Mouse (Mus musculus) colon, adult 2 months (tissue): ENCODE results near the gene Olfr739. TPM values are rescaled to one million over a fixed set of nuclear protein-coding genes. Genes with fewer than 3 reads are reported as not detected.

ENCODE experiments used
- polyA plus RNA-seq: library from polyadenylated mRNA; depleted of rRNA; stranded (reverse); fragments of >200 nt; gene quantifications from 2 replicates; pipeline ENCODE4 v1.2.3, GENCODE M21; 2012; rRNA removed

The Olfr739 gene
- not detected in 2 replicates for polyA plus RNA-seq

DNA sequence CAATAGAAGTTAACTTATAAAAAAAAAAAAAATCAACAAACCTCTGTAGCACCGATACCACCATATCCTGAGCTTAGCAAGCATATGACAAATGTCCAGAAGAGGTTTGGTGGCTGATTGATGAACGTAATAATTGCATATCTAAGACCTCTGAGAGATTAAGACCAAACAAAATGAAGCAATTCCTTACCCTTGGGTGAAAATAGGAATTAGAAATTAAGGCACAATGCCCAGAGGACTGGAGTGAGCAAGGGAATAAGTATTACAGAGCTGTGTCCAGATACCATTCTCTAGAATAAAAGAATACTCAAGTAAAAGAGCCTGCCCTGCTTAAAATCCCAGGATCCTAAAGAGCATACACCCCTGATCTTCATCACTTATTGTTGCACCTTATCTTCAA lies at the start of gene Olfr739:
TSS of gene Olfr739 (plus strand) at position 301 of the 400 bp plus-strand sequence.

GRCm38 (mm10) chr14:50380863-50381262 lies 37.6 kb upstream of the Olfr739 start, which contains the start of gene Olfr736:
TSS of gene Olfr736 (plus strand) at chr14:50381163.

DNA sequence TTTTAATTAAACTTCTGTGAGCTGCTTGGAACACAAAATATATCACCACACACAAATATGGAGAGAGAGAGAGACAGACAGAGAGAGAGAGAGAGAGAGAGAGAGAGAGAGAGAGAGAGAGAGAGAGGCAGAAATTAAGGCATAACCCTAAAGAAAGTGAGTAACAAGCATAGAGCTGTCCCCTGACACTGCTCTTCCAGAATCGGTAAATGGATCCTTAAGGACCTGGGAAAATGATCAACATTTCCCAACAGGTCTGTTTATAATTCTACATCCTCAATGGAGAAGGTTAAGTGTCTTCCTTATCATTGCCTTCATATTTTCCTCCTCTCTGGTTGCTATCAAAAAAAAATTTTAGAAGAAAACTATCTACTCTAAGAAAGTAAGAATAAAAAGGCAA lies 11.2 kb upstream of the Olfr739 start, which contains the start of gene Olfr738:
TSS of gene Olfr738 (plus strand) at position 301 of the 400 bp plus-strand sequence.

DNA sequence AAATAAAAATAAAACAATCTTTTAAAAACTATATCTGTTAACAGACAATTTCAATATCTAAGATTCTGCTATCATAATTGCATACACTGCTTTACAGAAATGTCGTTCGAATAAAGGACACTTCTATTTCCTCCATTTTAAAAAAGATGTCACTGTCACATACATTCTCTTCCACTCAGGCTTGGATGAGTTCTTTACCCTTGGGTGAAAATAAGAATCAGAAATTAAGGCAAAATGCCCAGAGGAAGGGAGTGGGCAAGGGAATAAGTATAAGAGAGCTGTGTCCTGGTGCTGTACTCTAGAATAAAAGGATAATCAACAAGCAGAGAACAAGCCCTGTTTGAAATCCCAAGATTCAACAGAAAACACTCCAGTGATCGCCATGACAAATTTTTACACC lies 26.8 kb downstream of the Olfr739 start, which contains the start of gene Olfr740:
TSS of gene Olfr740 (plus strand) at position 301 of the 400 bp plus-strand sequence.

DNA sequence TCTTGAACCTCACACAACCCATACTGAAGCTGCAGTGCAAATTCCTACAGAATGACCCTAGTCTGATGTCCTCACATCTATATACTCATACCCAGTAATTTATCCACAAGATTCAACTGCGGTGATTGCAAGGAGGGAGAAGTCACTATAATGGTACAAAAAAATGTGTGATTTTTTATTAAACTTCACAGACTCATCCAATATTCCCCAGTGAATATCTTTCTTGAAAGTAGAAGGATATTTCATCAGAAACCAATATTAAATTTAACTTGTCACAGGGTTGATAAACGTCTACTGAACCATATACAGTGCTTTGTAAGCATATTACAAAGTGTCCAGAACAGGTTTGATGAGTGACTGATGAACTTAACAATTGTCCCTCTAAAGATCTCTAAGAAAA lies 54.0 kb downstream of the Olfr739 start, which contains the start of gene Olfr741:
TSS of gene Olfr741 (plus strand) at position 301 of the 400 bp plus-strand sequence.

Other genes starting within 250 kb of the Olfr739 start
- not detected in 2 replicates for gene Olfr730, start 230.4 kb upstream of the Olfr739 start, polyA plus RNA-seq
- not detected in 2 replicates for gene Olfr731, start 176.8 kb upstream of the Olfr739 start, polyA plus RNA-seq
- gene Olfr732, start 134.4 kb upstream of the Olfr739 start, polyA plus RNA-seq = not detected in 2 replicates
- gene Olfr733, start 117.1 kb upstream of the Olfr739 start, polyA plus RNA-seq = not detected in 2 replicates
- not detected in 2 replicates for gene Olfr734, start 91.9 kb upstream of the Olfr739 start, polyA plus RNA-seq
- gene Olfr735, start 69.8 kb upstream of the Olfr739 start, polyA plus RNA-seq = not detected in 2 replicates
- gene Tlr11, start 60.7 kb upstream of the Olfr739 start, polyA plus RNA-seq = 0.14 and 0.21 TPM in 2 replicates
- not detected in 2 replicates for gene Olfr736, start 37.5 kb upstream of the Olfr739 start, polyA plus RNA-seq
- not detected in 2 replicates for gene Olfr738, start 11.1 kb upstream of the Olfr739 start, polyA plus RNA-seq
- gene Olfr740, start 26.9 kb downstream of the Olfr739 start, polyA plus RNA-seq = not detected in 2 replicates
- not detected in 2 replicates for gene Olfr741, start 54.1 kb downstream of the Olfr739 start, polyA plus RNA-seq
- not detected in 2 replicates for gene Olfr742, start 85.0 kb downstream of the Olfr739 start, polyA plus RNA-seq
- not detected in 2 replicates for gene Olfr743, start 103.2 kb downstream of the Olfr739 start, polyA plus RNA-seq
- not detected in 2 replicates for gene Olfr744, start 196.3 kb downstream of the Olfr739 start, polyA plus RNA-seq
- not detected in 2 replicates for gene Olfr745, start 220.8 kb downstream of the Olfr739 start, polyA plus RNA-seq
- not detected in 2 replicates for gene Olfr746, start 228.5 kb downstream of the Olfr739 start, polyA plus RNA-seq